Mouse (Mus musculus): ENCODE results near the gene Chchd6.

GRCm38 (mm10) chr6:89510154-89510553 lies 85.3 kb downstream of the Chchd6 start:
- TF ChIP-seq CTCF (IDR thresholded peaks at IDR 0.05 in 2 of 3, conservative IDR thresholded peaks at IDR 0.05 in 1 of 3; ENCODE audit: control insufficient read depth in 1 of 3, insufficient read depth in 1 of 3, low read depth in 2 of 3, low read length in 3 of 3, poor library complexity in 1 of 3, severe bottlenecking in 1 of 3) (no peak), SIN3A (IDR thresholded peaks at IDR 0.05; ENCODE audit: low read length) (no peak), GATA1 (IDR thresholded peaks at IDR 0.05; ENCODE audit: low read depth, low read length) (no peak), MAZ (IDR thresholded peaks at IDR 0.05; ENCODE audit: low read depth, low read length) (no peak), USF1 (IDR thresholded peaks at IDR 0.05; ENCODE audit: low read depth, low read length) (no peak), TBP (IDR thresholded peaks at IDR 0.05; ENCODE audit: low read depth, low read length) (no peak), POLR2A (IDR thresholded peaks at IDR 0.05; ENCODE audit: control insufficient read depth in 1 of 2, insufficient read depth in 1 of 2, low read depth in 1 of 2, low read length in 2 of 2, poor library complexity in 1 of 2) (no peak), E2F4 (IDR thresholded peaks at IDR 0.05; ENCODE audit: borderline replicate concordance, low read depth, low read length) (no peak), NRF1 (IDR thresholded peaks at IDR 0.05; ENCODE audit: insufficient read depth, low read depth, low read length, poor library complexity, severe bottlenecking) (no peak), HCFC1 (IDR thresholded peaks at IDR 0.05; ENCODE audit: low read depth, low read length) (no peak), MAX (IDR thresholded peaks at IDR 0.05; ENCODE audit: low read length) (no peak), EP300 (IDR thresholded peaks at IDR 0.05; ENCODE audit: low read depth in 1 of 2, low read length in 2 of 2) (no peak), ETS1 (IDR thresholded peaks at IDR 0.05; ENCODE audit: low read depth, low read length) (no peak), RAD21 (IDR thresholded peaks at IDR 0.05; ENCODE audit: low read depth, low read length) (no peak)

Data from MEL (cell line).